Mouse (Mus musculus) B cell, adult 2 months (primary cell): ENCODE results near the gene Slc30a9.

ENCODE experiments used
- DNase-seq, 2 experiments: peaks; one replicate each; pipeline ENCODE4 v3.0.0; 2022

Slc30a9 gene

GRCm38 (mm10) chr5:67321656-67322268 lies 15.0 kb downstream of the Slc30a9 start:
- DNase-seq: no peak

- DNase-seq: no peak
Measured at GRCm38 (mm10) chr5:67324032-67324431, 17.3 kb downstream of the Slc30a9 start.

- no peak for DNase-seq
Measured at GRCm38 (mm10) chr5:67340811-67341210, 34.1 kb downstream of the Slc30a9 start.

- no peak for DNase-seq
Measured at GRCm38 (mm10) chr5:67347060-67347459, 40.3 kb downstream of the Slc30a9 start.

GRCm38 (mm10) chr5:67348949-67349348 lies 42.2 kb downstream of the Slc30a9 start:
- DNase-seq: no peak

GRCm38 (mm10) chr5:67362316-67362715 lies 55.6 kb downstream of the Slc30a9 start:
- no peak for DNase-seq

- no peak for DNase-seq
Measured at GRCm38 (mm10) chr5:67362931-67363330, 56.2 kb downstream of the Slc30a9 start.

- no peak for DNase-seq
Measured at GRCm38 (mm10) chr5:67377044-67377621, 70.4 kb downstream of the Slc30a9 start.

GRCm38 (mm10) chr5:67381690-67382089 lies 74.9 kb downstream of the Slc30a9 start:
- DNase-seq: no peak

GRCm38 (mm10) chr5:67382556-67382955 lies 75.8 kb downstream of the Slc30a9 start:
- DNase-seq: no peak

- no peak for DNase-seq
Measured at GRCm38 (mm10) chr5:67393951-67394350, 87.2 kb downstream of the Slc30a9 start.

- peak; percentile 16 to 21 for DNase-seq
Measured at GRCm38 (mm10) chr5:67395211-67395851, 88.6 kb downstream of the Slc30a9 start.

GRCm38 (mm10) chr5:67397186-67397585 lies 90.4 kb downstream of the Slc30a9 start:
- no peak for DNase-seq

- no peak for DNase-seq
Measured at GRCm38 (mm10) chr5:67399876-67400607, 93.3 kb downstream of the Slc30a9 start.

GRCm38 (mm10) chr5:67400608-67401480 lies 94.1 kb downstream of the Slc30a9 start:
- no peak for DNase-seq

- no peak for DNase-seq
Measured at GRCm38 (mm10) chr5:67401612-67402011, 94.9 kb downstream of the Slc30a9 start.

GRCm38 (mm10) chr5:67404380-67404779 lies 97.6 kb downstream of the Slc30a9 start:
- peak in 1 of 2 experiments; percentile 20 for DNase-seq

GRCm38 (mm10) chr5:67404919-67405318 lies 98.2 kb downstream of the Slc30a9 start:
- DNase-seq: no peak
